In genomic region chr11:97229396-97229795, GRCm38 (mm10) we compare ENCODE assay signal across 15 mouse cellular contexts.
"Had no signal": no experiment of that assay in that cellular context is flagged by ENCODE, and none has a peak within 500 bp of the region (broad histone marks: within the 10 kb centered on the region; RNA-seq: fewer than 3 reads in every experiment).

No protein-coding gene starts in this region.

- H3K27me3 ChIP-seq: lung, embryonic 15.5 days; megakaryocyte, embryonic 14.5 days; midbrain, embryonic 13.5 days; midbrain, embryonic 15.5 days; neural tube, embryonic 12.5 days had no signal

- H3K9ac ChIP-seq: lung, embryonic 15.5 days; midbrain, embryonic 13.5 days; midbrain, embryonic 15.5 days; neural tube, embryonic 12.5 days had no signal

- ATAC-seq: lung, postnatal 0 days; midbrain, embryonic 13.5 days; midbrain, embryonic 15.5 days had no signal

- DNase-seq: lung, adult 2 months; lung, postnatal 14 days; lung, postnatal 36 days; right cerebral cortex, postnatal 14 days; spleen, adult 18-20 months; thymus, adult 18-20 months; thymus, postnatal 14 days; thymus, postnatal 36 days had no signal

- H3K4me2 ChIP-seq: lung, embryonic 15.5 days; midbrain, embryonic 13.5 days; midbrain, embryonic 15.5 days; neural tube, embryonic 12.5 days had no signal

- H3K4me1 ChIP-seq: lung, embryonic 15.5 days; megakaryocyte, embryonic 14.5 days; midbrain, embryonic 13.5 days; midbrain, embryonic 15.5 days; neural tube, embryonic 12.5 days had no signal

- H3K4me3 ChIP-seq: lung, embryonic 15.5 days; megakaryocyte, embryonic 14.5 days; midbrain, embryonic 13.5 days; midbrain, embryonic 15.5 days; neural tube, embryonic 12.5 days had no signal

- H3K9me3 ChIP-seq: lung, embryonic 15.5 days; megakaryocyte, embryonic 14.5 days; midbrain, embryonic 13.5 days; midbrain, embryonic 15.5 days; neural tube, embryonic 12.5 days had no signal

- H3K27ac ChIP-seq: lung, embryonic 15.5 days; macrophage; midbrain, embryonic 13.5 days; midbrain, embryonic 15.5 days; neural tube, embryonic 12.5 days had no signal
